Mouse (Mus musculus) myocyte (in vitro differentiated cells): ENCODE results near the gene Taf5l. TPM values are rescaled to one million over a fixed set of nuclear protein-coding genes. Genes with fewer than 3 reads are reported as not detected.

Experiments
- H3K27me3 ChIP-seq: one replicate; pipeline ENCODE4 v1.6.1; 2011; ENCODE audit not compliant: control insufficient read depth, insufficient read depth, insufficient read length
- H3K36me3 ChIP-seq: one replicate; pipeline ENCODE4 v1.6.1; 2011; ENCODE audit not compliant: control insufficient read depth, insufficient read depth
- H3K4me2 ChIP-seq: one replicate; pipeline ENCODE4 v1.6.1; 2011; ENCODE audit warnings: low read depth, control low read depth
- H3K4me3 ChIP-seq: one replicate; pipeline ENCODE4 v1.5.1; 2011; ENCODE audit warnings: mild to moderate bottlenecking, control low read depth, moderate library complexity
- H3K79me2 ChIP-seq: one replicate; pipeline ENCODE4 v1.6.1; 2011; ENCODE audit not compliant: control insufficient read depth, insufficient read depth
- H3ac ChIP-seq: one replicate; pipeline ENCODE4 v1.6.1; 2011; ENCODE audit not compliant: control insufficient read depth, insufficient read length
- CEBPB ChIP-seq: IDR thresholded peaks from 2 replicates; pipeline ENCODE4 v1.6.1; 2011; ENCODE audit warnings: mild to moderate bottlenecking, moderate library complexity; ENCODE audit not compliant: poor library complexity, insufficient read depth, severe bottlenecking
- E2F4 ChIP-seq: IDR thresholded peaks from one replicate; pipeline ENCODE4 v1.6.1; 2011; ENCODE audit warnings: mild to moderate bottlenecking, control low read depth, moderate library complexity; ENCODE audit not compliant: insufficient read depth
- MAX ChIP-seq: IDR thresholded peaks from one replicate; pipeline ENCODE4 v1.6.1; 2011; ENCODE audit warnings: low read depth, mild to moderate bottlenecking, control low read depth
- MYOD1 ChIP-seq, 3 experiments: IDR thresholded peaks; one replicate each; pipeline ENCODE4 v1.6.1; 2011; ENCODE audit warnings: control low read depth in 2 of 3, low read depth in 2 of 3, mild to moderate bottlenecking in 2 of 3, moderate library complexity in 1 of 3; ENCODE audit not compliant: insufficient read length in 2 of 3, control insufficient read depth in 1 of 3
- MYOG ChIP-seq, 3 experiments: IDR thresholded peaks; one replicate each; pipeline ENCODE4 v1.6.1; 2011; ENCODE audit warnings: control low read depth in 2 of 3, low read depth in 2 of 3, mild to moderate bottlenecking in 2 of 3; ENCODE audit not compliant: insufficient read length in 2 of 3, control insufficient read depth in 1 of 3, insufficient read depth in 1 of 3
- POLR2A ChIP-seq: IDR thresholded peaks from one replicate; pipeline ENCODE4 v1.6.1; 2011; ENCODE audit warnings: low read depth, mild to moderate bottlenecking, control low read depth, moderate library complexity; ENCODE audit not compliant: insufficient read length
- POLR2AphosphoS2 ChIP-seq: IDR thresholded peaks from one replicate; pipeline ENCODE4 v1.6.1; 2011; ENCODE audit warnings: low read depth, control low read depth; ENCODE audit not compliant: insufficient read length
- REST ChIP-seq: IDR thresholded peaks from one replicate; pipeline ENCODE4 v1.6.1; 2011; ENCODE audit warnings: mild to moderate bottlenecking, control low read depth, moderate library complexity; ENCODE audit not compliant: insufficient read depth, insufficient read length
- SRF ChIP-seq: IDR thresholded peaks from one replicate; pipeline ENCODE4 v1.6.1; 2011; ENCODE audit warnings: low read depth; ENCODE audit not compliant: control insufficient read depth, insufficient read length
- TCF12 ChIP-seq: IDR thresholded peaks from one replicate; pipeline ENCODE4 v1.6.1; 2011; ENCODE audit warnings: mild to moderate bottlenecking, control low read depth; ENCODE audit not compliant: poor library complexity, insufficient read depth, severe bottlenecking
- TCF3 ChIP-seq: IDR thresholded peaks from one replicate; pipeline ENCODE4 v1.6.1; 2011; ENCODE audit warnings: low read depth, control low read depth; ENCODE audit not compliant: insufficient read length
- USF1 ChIP-seq: IDR thresholded peaks from one replicate; pipeline ENCODE4 v1.6.1; 2011; ENCODE audit warnings: low read depth, mild to moderate bottlenecking, control low read depth, moderate library complexity
- polyA plus RNA-seq: library from polyadenylated mRNA; unstranded; fragments of >200 nt; fragmentation: generic; extraction: Trizol; gene quantifications from one replicate; pipeline ENCODE4 v1.2.1, GENCODE M21; 2012; ENCODE audit warnings: missing spikeins

Taf5l gene
- polyA plus RNA-seq, 1 experiment = 16.0 TPM

DNA sequence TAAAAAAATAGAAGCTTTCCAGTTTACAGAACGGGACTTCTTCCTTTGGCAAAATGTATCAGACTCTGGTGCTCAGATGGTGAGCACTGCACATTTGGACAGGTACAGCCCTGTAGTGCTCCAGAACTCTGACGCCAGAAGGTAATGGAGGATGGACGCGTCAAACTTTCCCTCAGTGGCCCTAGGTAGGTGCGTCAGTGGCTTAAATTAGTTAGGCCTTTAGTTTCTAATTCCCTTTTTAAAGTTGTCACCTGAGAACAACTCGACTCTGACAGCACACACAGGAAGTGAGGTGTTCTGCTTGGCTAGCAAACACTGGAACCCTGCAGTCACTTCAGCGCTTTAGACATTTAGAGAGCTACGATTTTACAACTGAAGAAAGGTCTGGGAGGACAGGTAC is 67.5 kb downstream of the Taf5l start:
- H3K79me2 ChIP-seq = peaks cover 1% of the 10 kb centered on the region
- H3K36me3 ChIP-seq = no peaks in the 10 kb centered on the region
- no peak overlapping the region for H3K4me3 ChIP-seq
- H3K27me3 ChIP-seq = no peaks in the 10 kb centered on the region
- no peak overlapping the region for H3ac ChIP-seq
- no peak overlapping the region for H3K4me2 ChIP-seq
- TF ChIP-seq TCF3 (no peak), POLR2AphosphoS2 (no peak), USF1 (no peak), MYOD1 (IDR thresholded peaks at IDR 0.05; ENCODE audit: control insufficient read depth in 1 of 3, insufficient read length in 2 of 3, low read depth in 2 of 3) (no peak), MYOG (IDR thresholded peaks at IDR 0.05; ENCODE audit: control insufficient read depth in 1 of 3, insufficient read depth in 1 of 3, insufficient read length in 2 of 3, low read depth in 2 of 3) (no peak), E2F4 (no peak)

DNA sequence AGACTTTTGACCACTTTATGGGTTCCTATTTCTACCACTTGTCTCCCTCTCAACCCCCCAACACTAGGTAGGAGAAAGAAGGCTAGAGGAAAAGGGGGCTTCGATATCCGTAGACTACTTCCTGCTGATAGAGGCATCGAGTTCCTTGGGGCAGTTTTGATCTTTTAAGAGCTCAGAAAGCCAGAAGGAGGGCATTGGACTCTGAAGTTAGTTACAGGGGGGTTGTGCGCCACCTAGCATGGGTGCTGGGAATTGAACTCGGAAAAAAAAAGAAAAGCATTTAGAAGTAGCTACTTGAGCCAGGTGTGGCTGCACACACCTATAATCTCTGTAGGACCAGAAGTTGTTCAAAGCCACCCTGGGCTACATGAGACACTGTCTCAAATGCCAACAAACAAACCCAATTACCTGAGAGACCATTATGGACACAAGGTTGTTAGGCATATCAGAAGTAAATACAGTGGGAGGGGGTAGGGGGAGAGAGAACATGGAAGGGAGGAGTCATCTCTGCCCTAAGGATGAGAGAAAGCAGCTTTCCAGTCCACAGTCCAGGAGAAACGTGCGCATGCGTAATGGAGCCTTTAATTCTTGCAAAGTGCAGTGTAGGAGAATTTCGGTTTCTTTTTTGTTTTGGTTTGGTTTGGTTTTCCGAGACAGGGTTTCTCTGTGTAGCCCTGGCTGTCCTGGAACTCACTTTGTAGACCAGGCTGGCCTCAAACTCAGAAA is 71.0 kb downstream of the Taf5l start:
- Histone ChIP-seq H3K4me3 (peak overlapping the region; percentile 87), H3K36me3 (peaks cover 4% of the 10 kb centered on the region), H3K79me2 (peaks cover 18% of the 10 kb centered on the region), H3ac (peak overlapping the region; percentile 14), H3K27me3 (no peaks in the 10 kb centered on the region), H3K4me2 (peak overlapping the region; percentile 99)
- TF ChIP-seq MAX = no peak
- TF ChIP-seq E2F4 = no peak
- TF ChIP-seq MYOG (IDR thresholded peaks at IDR 0.05; ENCODE audit: control insufficient read depth in 1 of 3, insufficient read depth in 1 of 3, insufficient read length in 2 of 3, low read depth in 2 of 3) = no peak
- no peak for TF ChIP-seq MYOD1 (IDR thresholded peaks at IDR 0.05; ENCODE audit: control insufficient read depth in 1 of 3, insufficient read length in 2 of 3, low read depth in 2 of 3)
- no peak for TF ChIP-seq TCF3
- no peak for TF ChIP-seq CEBPB
- TF ChIP-seq USF1 = no peak
- TF ChIP-seq TCF12 = no peak
- TF ChIP-seq SRF = no peak
- no peak for TF ChIP-seq POLR2A
- TF ChIP-seq REST = no peak
- no peak for TF ChIP-seq POLR2AphosphoS2

DNA sequence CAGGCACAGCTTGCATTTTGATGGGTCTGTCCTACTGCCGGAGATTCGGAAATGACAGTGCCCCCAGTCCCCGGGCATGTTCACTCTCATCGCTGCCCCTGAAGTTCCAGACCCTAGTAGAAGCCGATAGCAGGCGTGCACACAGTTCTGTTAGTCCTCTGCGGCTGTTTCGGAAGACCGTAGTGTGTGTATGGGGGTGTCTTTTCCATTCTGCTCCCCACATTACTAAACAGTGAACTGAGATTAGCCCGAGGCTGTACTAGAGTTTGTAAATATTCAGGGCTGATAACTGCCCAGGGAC is 71.6 kb downstream of the Taf5l start:
- Histone ChIP-seq H3K27me3 (no peaks in the 10 kb centered on the region), H3K4me3 (peak overlapping the region; percentile 87), H3ac (peak overlapping the region; percentile 14), H3K4me2 (peak overlapping the region; percentile 99), H3K79me2 (peaks cover 18% of the 10 kb centered on the region), H3K36me3 (peaks cover 4% of the 10 kb centered on the region)
- no peak for TF ChIP-seq USF1
- no peak for TF ChIP-seq MYOD1 (IDR thresholded peaks at IDR 0.05; ENCODE audit: control insufficient read depth in 1 of 3, insufficient read length in 2 of 3, low read depth in 2 of 3)
- TF ChIP-seq CEBPB = no peak
- no peak for TF ChIP-seq E2F4
- TF ChIP-seq MAX = no peak
- no peak for TF ChIP-seq MYOG (IDR thresholded peaks at IDR 0.05; ENCODE audit: control insufficient read depth in 1 of 3, insufficient read depth in 1 of 3, insufficient read length in 2 of 3, low read depth in 2 of 3)
- no peak for TF ChIP-seq POLR2A
- TF ChIP-seq TCF3 = no peak
- no peak for TF ChIP-seq POLR2AphosphoS2
- TF ChIP-seq REST = no peak
- no peak for TF ChIP-seq TCF12
- TF ChIP-seq SRF = no peak

DNA sequence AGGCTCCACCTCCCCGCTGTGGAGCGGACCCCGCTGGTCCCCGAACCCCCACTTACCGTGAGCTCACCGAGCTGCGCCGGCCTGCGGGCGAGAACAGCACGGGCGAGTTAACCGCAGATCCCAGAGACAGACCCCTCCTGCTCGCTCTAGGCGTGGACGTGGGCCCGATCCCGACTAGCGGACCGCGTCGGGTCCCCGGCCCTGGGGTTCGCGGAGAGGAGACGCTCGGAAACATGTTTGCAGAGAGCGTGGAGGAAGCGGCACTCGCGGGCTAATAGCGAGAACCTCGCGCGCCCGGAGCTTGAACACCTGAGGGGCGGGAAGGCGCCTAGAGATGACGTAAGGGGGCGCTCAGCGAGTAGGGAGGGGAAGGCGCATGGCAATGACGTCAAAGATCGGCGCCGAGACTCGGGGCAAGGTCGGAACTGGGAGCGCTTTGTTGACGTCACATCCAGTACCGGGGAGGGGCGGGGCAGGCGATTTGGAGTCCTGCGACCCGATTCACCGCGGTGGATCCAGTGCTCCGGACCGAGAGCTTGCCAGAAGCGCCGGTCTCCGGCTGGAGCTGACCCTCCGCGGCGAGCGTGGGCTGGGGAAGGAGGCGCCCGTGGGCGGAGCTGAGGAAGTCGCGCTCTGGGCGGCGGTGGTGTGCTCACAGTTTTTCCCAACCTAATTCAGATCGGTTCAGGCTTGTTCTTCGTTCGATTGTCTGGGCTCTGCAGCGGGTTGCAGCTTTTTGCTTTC is 72.1 kb downstream of the Taf5l start, which contains the start of gene Nup133:
Nup133 (minus strand) TSS at position 324 of the 744 bp plus-strand sequence.
- Histone ChIP-seq H3K27me3 (no peaks in the 10 kb centered on the region), H3K4me3 (peak within 1 kb of the TSS; percentile 87), H3K36me3 (peaks cover 5% of the 10 kb centered on the region), H3K4me2 (peak within 1 kb of the TSS; percentile 99), H3ac (peak within 1 kb of the TSS; percentile 14), H3K79me2 (peaks cover 18% of the 10 kb centered on the region)
- no peak for TF ChIP-seq REST
- TF ChIP-seq POLR2AphosphoS2 = peak; percentile 71
- peak; percentile 96 for TF ChIP-seq E2F4
- peak in 2 of 3 experiments; percentile 1 to 13 for TF ChIP-seq MYOG (IDR thresholded peaks at IDR 0.05; ENCODE audit: control insufficient read depth in 1 of 3, insufficient read depth in 1 of 3, insufficient read length in 2 of 3, low read depth in 2 of 3)
- TF ChIP-seq POLR2A = peak; percentile 72
- TF ChIP-seq SRF = peak; percentile 96
- TF ChIP-seq MAX = no peak
- TF ChIP-seq TCF12 = no peak
- TF ChIP-seq CEBPB = no peak

Other genes starting within 250 kb of the Taf5l start
- gene Rab4a, start 215.4 kb downstream of the Taf5l start, polyA plus RNA-seq = 24.0 TPM
- gene Ccsap, start 161.2 kb downstream of the Taf5l start, polyA plus RNA-seq = 2.3 TPM
- 9,007 TPM for gene Acta1, start 126.6 kb downstream of the Taf5l start, polyA plus RNA-seq
- 11.7 TPM for gene Nup133, start 72.1 kb downstream of the Taf5l start, polyA plus RNA-seq
- gene Abcb10, start 38.3 kb downstream of the Taf5l start, polyA plus RNA-seq = 11.0 TPM
- gene Urb2, start 111 bp upstream of the Taf5l start, polyA plus RNA-seq = 5.6 TPM
- gene Galnt2, start 210.0 kb upstream of the Taf5l start, polyA plus RNA-seq = 59.4 TPM